Mouse (Mus musculus): ENCODE measurements at regions not wholly inside any gene's neighbourhood (a gene's known extent, or its start where the extent isn't known, plus 50 kb on each side); places are given as distances from the start of the nearest gene placed in this dataset.
A peak's percentile ranks its signal among the peaks of the same experiment; 100 is the strongest.

DNA sequence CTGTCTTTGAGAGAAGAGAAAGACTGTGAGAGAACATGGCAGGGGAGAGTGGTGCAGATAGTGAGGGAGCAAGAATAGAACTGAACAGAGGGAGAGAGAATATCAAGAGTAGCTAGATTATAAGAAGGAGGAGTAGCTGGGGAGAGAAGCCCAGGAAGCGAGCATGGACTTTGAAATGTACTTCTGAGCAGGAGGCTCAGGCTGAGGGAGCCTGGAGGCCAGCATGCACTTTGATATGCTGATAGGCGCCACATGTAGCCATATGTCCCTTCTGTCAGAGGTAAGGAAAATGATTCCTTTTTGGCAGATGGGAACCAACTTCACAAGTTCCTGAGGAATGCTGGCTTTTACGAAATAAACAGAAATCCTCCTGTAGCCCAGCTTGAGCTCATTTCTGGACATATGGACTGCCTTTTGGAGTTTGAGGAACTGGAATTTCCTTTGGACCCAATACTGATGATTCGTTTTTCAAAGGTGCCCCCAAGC, 126.9 kb upstream of the Syt13 start:
- H3K9ac ChIP-seq (ENCODE audit: low read depth, low read length) = no peak overlapping the region
- no peaks in the 10 kb centered on the region for H3K36me3 ChIP-seq (ENCODE audit: insufficient read depth, low read length)
- no peaks in the 10 kb centered on the region for H3K27me3 ChIP-seq (ENCODE audit: insufficient read depth, low read length)
- H3K4me3 ChIP-seq (replicated peaks; ENCODE audit: low read depth, low read length) = no peak overlapping the region
- 71% methylated on average over 4 of the region's 4 CpGs for WGBS
- no peak for TF ChIP-seq CTCF (IDR thresholded peaks at IDR 0.05; ENCODE audit: low read depth)
- no peaks in the 10 kb centered on the region for H3K9me3 ChIP-seq (replicated peaks; ENCODE audit: low read length)
- no peaks in the 10 kb centered on the region for H3K4me1 ChIP-seq (replicated peaks; ENCODE audit: insufficient read depth, low read length)
- no peak overlapping the region for H3K27ac ChIP-seq
- DNase-seq (ENCODE audit: low spot score) (no peak), ATAC-seq (replicated peaks; ENCODE audit: low FRiP score, low read depth) (no peak)
- no peak overlapping the region for H3K4me2 ChIP-seq (ENCODE audit: low read length)

DNA sequence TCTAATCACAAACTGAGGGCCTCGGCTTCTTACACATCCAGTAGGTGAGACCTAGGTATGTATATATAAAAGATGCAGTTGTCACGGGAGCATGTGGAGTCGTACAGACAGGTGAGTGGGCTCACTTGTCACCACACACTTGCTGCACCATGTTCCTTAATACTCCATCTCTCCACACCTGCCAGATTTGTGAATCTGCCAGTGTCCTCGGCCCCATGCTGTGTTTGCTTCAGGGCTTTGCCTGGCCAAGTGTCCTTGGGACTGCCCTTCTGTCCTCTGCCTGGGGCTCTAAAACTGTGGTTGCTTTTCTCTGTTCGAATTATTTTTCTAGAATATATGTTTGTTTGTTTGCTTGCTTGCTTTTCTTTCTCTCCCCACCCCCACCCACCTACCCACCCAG, 126.0 kb upstream of the Syt13 start:
- 79% methylated on average over 5 of the region's 5 CpGs for WGBS
- no peak overlapping the region for H3K9ac ChIP-seq (ENCODE audit: low read depth, low read length)
- ATAC-seq (replicated peaks; ENCODE audit: low FRiP score, low read depth) (no peak), DNase-seq (ENCODE audit: low spot score) (no peak)
- H3K27ac ChIP-seq = no peak overlapping the region
- no peaks in the 10 kb centered on the region for H3K27me3 ChIP-seq (ENCODE audit: insufficient read depth, low read length)
- H3K4me2 ChIP-seq (ENCODE audit: low read length) = no peak overlapping the region
- H3K4me1 ChIP-seq (replicated peaks; ENCODE audit: insufficient read depth, low read length) = no peaks in the 10 kb centered on the region
- no peak overlapping the region for H3K4me3 ChIP-seq (replicated peaks; ENCODE audit: low read depth, low read length)
- no peaks in the 10 kb centered on the region for H3K36me3 ChIP-seq (ENCODE audit: insufficient read depth, low read length)
- H3K9me3 ChIP-seq (replicated peaks; ENCODE audit: low read length) = no peaks in the 10 kb centered on the region
- TF ChIP-seq CTCF (IDR thresholded peaks at IDR 0.05; ENCODE audit: low read depth) = no peak

DNA sequence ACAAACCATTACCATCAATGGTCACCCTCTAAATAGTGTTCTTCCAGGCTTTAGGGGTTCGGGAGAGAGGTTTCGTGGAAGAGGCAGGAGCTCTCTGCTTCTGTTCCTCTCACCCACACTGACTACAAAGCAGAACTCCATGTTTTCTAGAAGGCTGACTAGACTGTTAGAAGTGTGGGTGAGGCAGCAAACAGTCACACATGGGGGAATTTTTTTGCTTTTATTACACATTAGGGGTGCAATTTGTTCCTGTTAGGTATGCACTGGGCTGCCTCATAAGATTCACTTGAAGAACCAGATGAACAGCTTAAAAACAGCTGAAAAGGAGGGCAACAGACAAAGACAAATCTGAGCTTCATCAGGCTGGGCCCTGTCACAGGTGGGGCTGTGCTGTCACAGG, 124.5 kb upstream of the Syt13 start:
- Histone ChIP-seq H3K4me2 (ENCODE audit: low read length) (no peak overlapping the region), H3K27ac (no peak overlapping the region), H3K4me3 (replicated peaks; ENCODE audit: low read depth, low read length) (no peak overlapping the region), H3K36me3 (ENCODE audit: insufficient read depth, low read length) (no peaks in the 10 kb centered on the region), H3K4me1 (replicated peaks; ENCODE audit: insufficient read depth, low read length) (no peaks in the 10 kb centered on the region), H3K9ac (ENCODE audit: low read depth, low read length) (no peak overlapping the region), H3K27me3 (ENCODE audit: insufficient read depth, low read length) (no peaks in the 10 kb centered on the region), H3K9me3 (replicated peaks; ENCODE audit: low read length) (no peaks in the 10 kb centered on the region)
- DNase-seq (ENCODE audit: low spot score) (no peak), ATAC-seq (replicated peaks; ENCODE audit: low FRiP score, low read depth) (no peak)
- TF ChIP-seq CTCF (IDR thresholded peaks at IDR 0.05; ENCODE audit: low read depth) = no peak
- 86% methylated on average over 2 of the region's 2 CpGs for WGBS

DNA sequence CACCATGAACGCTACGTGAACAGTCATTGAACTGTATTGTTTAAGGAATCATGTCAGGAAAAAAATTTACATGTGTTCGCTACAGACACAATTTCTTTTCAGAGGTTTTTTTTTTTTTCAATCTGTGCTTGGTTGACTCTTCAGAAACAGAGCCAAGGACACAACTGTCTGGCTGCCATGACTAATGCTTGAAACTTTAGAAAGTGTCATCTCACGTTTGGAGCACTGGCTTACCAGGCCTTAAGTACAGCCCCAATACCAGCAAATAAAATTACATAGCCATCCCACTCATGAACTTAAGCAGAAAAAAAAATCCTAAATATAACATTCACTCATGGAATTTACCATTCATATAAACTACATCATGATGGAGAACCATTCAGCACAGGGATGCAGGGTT, 115.1 kb upstream of the Syt13 start:
- H3K36me3 ChIP-seq (ENCODE audit: insufficient read depth, low read length) = no peaks in the 10 kb centered on the region
- WGBS = 82% methylated on average over 4 of the region's 4 CpGs
- DNase-seq (ENCODE audit: low spot score) (no peak), ATAC-seq (replicated peaks; ENCODE audit: low FRiP score, low read depth) (no peak)
- H3K27ac ChIP-seq = no peak overlapping the region
- H3K4me1 ChIP-seq (replicated peaks; ENCODE audit: insufficient read depth, low read length) = no peaks in the 10 kb centered on the region
- TF ChIP-seq CTCF (IDR thresholded peaks at IDR 0.05; ENCODE audit: low read depth) = no peak
- H3K4me2 ChIP-seq (ENCODE audit: low read length) = no peak overlapping the region
- no peak overlapping the region for H3K4me3 ChIP-seq (replicated peaks; ENCODE audit: low read depth, low read length)
- no peaks in the 10 kb centered on the region for H3K9me3 ChIP-seq (replicated peaks; ENCODE audit: low read length)
- no peaks in the 10 kb centered on the region for H3K27me3 ChIP-seq (ENCODE audit: insufficient read depth, low read length)
- no peak overlapping the region for H3K9ac ChIP-seq (ENCODE audit: low read depth, low read length)

DNA sequence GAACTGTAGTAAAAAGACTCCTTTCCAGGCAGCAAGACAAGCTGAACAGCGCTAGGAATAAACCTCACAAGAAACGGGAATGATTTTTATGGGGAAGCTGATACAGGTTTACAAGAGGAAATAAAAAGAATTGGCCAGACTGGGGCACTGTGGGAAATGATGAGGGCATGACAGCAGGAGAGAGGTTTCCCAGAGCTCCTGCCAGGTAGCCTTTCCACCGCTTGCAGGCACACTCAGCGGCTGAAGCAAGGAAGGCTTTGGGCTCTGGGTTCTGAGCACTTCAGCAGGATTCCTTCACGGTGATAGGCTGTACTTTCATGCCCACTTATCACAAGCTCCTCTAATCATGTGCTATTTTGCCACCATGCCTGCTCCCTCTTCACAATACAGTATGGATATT, 114.2 kb upstream of the Syt13 start:
- no peak overlapping the region for H3K4me3 ChIP-seq (replicated peaks; ENCODE audit: low read depth, low read length)

DNA sequence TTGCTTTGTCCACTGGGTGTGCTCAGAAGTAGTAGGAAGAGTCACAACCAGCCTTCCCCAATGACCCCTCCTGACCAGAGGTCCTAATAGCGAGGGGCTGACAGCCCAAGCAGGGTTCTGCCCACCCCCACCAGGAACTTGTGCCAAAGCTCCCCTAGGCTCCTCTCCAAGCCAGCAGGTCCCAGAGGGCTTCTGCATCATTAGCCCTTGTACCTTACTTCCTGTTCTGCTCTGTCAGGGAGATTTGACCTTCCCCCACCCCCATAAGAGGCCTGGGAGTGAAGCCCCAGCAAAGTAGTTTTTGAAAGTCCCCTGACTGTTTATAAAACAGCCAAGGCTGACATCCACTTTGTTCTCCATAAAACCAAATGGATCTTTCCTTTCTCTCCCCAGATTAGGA, 110.0 kb upstream of the Syt13 start:
- Histone ChIP-seq H3K9ac (ENCODE audit: low read depth, low read length) (no peak overlapping the region), H3K27me3 (ENCODE audit: insufficient read depth, low read length) (no peaks in the 10 kb centered on the region), H3K36me3 (ENCODE audit: insufficient read depth, low read length) (no peaks in the 10 kb centered on the region), H3K9me3 (replicated peaks; ENCODE audit: low read length) (no peaks in the 10 kb centered on the region), H3K4me2 (ENCODE audit: low read length) (no peak overlapping the region), H3K4me1 (replicated peaks; ENCODE audit: insufficient read depth, low read length) (no peaks in the 10 kb centered on the region), H3K27ac (no peak overlapping the region), H3K4me3 (replicated peaks; ENCODE audit: low read depth, low read length) (no peak overlapping the region)
- 44% methylated on average over 1 of the region's 1 CpGs for WGBS
- peak; percentile 22 for DNase-seq (ENCODE audit: low spot score)
- ATAC-seq (replicated peaks; ENCODE audit: low FRiP score, low read depth) = no peak
- TF ChIP-seq CTCF (IDR thresholded peaks at IDR 0.05; ENCODE audit: low read depth) = no peak

More for the DNA sequence above, 114.2 kb upstream of the Syt13 start:
- Histone ChIP-seq H3K4me2 (ENCODE audit: low read length) (no peak overlapping the region), H3K9me3 (replicated peaks; ENCODE audit: low read length) (no peaks in the 10 kb centered on the region), H3K27ac (no peak overlapping the region), H3K27me3 (ENCODE audit: insufficient read depth, low read length) (no peaks in the 10 kb centered on the region), H3K4me1 (replicated peaks; ENCODE audit: insufficient read depth, low read length) (no peaks in the 10 kb centered on the region), H3K9ac (ENCODE audit: low read depth, low read length) (no peak overlapping the region), H3K36me3 (ENCODE audit: insufficient read depth, low read length) (no peaks in the 10 kb centered on the region)
- DNase-seq (ENCODE audit: low spot score) = no peak
- ATAC-seq (replicated peaks; ENCODE audit: low FRiP score, low read depth) = no peak
- 67% methylated on average over 5 of the region's 5 CpGs for WGBS
- no peak for TF ChIP-seq CTCF (IDR thresholded peaks at IDR 0.05; ENCODE audit: low read depth)

DNA sequence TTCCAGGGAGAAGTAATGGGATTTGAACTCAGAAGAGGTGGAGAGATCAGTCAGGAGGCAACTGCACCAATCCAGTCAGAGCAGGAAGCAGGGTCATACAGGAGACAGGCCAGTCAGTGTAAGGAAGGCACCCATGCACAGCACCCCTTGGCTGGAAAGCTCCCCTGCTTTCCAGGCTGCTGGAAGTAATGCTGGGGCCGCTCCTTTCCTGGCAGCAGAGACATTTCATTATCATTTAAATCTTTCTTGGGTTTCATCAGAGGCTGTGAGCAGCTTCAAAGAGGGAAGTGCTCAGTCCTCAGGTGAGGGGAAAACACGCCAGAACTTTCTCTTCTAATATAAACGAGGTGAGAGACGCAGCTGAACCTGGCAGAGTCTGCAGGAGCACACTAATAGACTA, 109.1 kb upstream of the Syt13 start:
- TF ChIP-seq CTCF (IDR thresholded peaks at IDR 0.05; ENCODE audit: low read depth) = no peak
- H3K4me3 ChIP-seq (replicated peaks; ENCODE audit: low read depth, low read length) = no peak overlapping the region
- DNase-seq (ENCODE audit: low spot score) = no peak
- no peak overlapping the region for H3K27ac ChIP-seq
- no peaks in the 10 kb centered on the region for H3K27me3 ChIP-seq (ENCODE audit: insufficient read depth, low read length)
- no peaks in the 10 kb centered on the region for H3K4me1 ChIP-seq (replicated peaks; ENCODE audit: insufficient read depth, low read length)
- WGBS = 36% methylated on average over 4 of the region's 4 CpGs
- H3K9ac ChIP-seq (ENCODE audit: low read depth, low read length) = no peak overlapping the region
- ATAC-seq (replicated peaks; ENCODE audit: low FRiP score, low read depth) = 0 out of 2 replicates have a peak, but pooled peaks have one; percentile 33
- no peaks in the 10 kb centered on the region for H3K36me3 ChIP-seq (ENCODE audit: insufficient read depth, low read length)
- H3K4me2 ChIP-seq (ENCODE audit: low read length) = no peak overlapping the region
- no peaks in the 10 kb centered on the region for H3K9me3 ChIP-seq (replicated peaks; ENCODE audit: low read length)

Measured in kidney, postnatal 0 days (tissue).